Mouse (Mus musculus): ENCODE results near the gene Tlr2. TPM values are rescaled to one million over a fixed set of nuclear protein-coding genes. Genes with fewer than 3 reads are reported as not detected.

The Tlr2 gene
- polyA plus RNA-seq, 1 experiment from 2014 or later: 2.8 TPM

DNA sequence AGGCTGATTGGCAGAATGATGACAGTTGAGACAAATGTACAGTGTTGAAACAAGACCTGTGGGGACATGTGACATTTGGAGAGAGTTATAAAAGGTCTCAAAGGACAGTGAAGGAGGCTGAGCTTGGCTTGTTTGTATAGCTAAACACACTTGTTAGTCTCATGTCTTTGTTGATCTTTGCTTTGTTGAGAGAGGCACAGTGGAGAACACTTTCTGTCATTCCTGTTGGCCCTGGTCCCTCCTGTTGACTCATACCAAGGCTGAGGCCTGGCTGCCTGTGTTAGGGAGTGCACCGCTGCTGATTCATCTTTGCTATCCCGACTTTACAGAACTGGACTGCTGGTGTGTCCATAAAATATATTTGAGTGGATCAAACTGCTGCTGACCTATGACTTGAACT lies 23.6 kb upstream of the Tlr2 start:
- peaks cover 16% of the 10 kb centered on the region for H3K4me1 ChIP-seq (replicated peaks)
- no peak for ATAC-seq (ENCODE audit: insufficient number of reproducible peaks, low FRiP score)
- no peaks in the 10 kb centered on the region for H3K36me3 ChIP-seq
- no peak overlapping the region for H3K27ac ChIP-seq (ENCODE audit: poor library complexity, severe bottlenecking)
- H3K9ac ChIP-seq: no peak overlapping the region
- no peak overlapping the region for H3K4me3 ChIP-seq
- no peaks in the 10 kb centered on the region for H3K27me3 ChIP-seq (replicated peaks)
- no peak overlapping the region for H3K4me2 ChIP-seq
- WGBS: 79% methylated on average over 2 of the region's 2 CpGs
- H3K9me3 ChIP-seq (replicated peaks): no peaks in the 10 kb centered on the region

DNA sequence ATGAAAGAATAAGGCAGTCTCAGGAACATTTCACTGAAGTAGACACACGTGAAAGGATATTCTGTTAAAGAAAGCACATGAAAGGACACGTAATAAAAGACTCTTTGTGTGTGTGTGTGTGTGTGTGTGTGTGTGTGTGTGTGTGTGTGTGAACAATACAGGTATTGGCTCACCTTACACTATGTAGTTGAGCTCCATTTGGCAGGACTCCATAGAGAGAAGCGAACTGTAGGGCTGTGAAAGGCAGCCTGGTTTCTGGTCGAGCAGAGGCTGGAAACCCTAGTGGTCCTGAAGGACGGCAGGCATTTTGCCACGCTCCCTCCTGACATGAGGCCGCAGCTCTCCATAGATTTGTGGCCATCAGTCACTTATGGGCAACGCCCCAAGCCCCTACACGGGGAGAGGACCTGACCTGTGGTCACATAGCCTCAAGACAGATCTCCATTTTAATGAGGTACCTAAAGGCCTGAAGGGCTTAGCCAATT lies 22.5 kb upstream of the Tlr2 start:
- Histone ChIP-seq H3K4me2 (no peak overlapping the region), H3K27me3 (replicated peaks) (no peaks in the 10 kb centered on the region), H3K4me1 (replicated peaks) (peaks cover 16% of the 10 kb centered on the region), H3K9ac (no peak overlapping the region), H3K4me3 (no peak overlapping the region), H3K9me3 (replicated peaks) (no peaks in the 10 kb centered on the region), H3K27ac (ENCODE audit: poor library complexity, severe bottlenecking) (no peak overlapping the region), H3K36me3 (no peaks in the 10 kb centered on the region)
- 82% methylated on average over 9 of the region's 9 CpGs for WGBS
- ATAC-seq (ENCODE audit: insufficient number of reproducible peaks, low FRiP score): no peak

DNA sequence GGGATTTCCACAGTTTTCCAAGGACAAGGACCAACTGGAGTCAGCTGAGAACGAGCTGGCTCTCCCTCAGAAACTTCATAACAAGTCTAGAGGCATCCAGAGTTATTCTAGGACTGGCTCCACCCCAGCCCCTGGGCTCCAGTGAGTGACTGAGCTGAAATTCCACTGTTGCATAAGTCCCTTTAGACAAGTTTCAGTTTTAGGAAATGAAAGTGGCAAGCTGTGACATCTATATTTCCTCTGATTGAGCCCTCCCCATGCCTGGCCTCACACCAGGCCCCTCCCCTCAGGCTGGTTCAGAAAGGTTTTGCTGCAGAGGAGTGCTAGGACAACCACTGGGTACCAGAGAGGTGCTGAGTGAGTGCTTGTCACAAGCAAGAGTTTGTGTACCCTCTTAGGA lies 21.4 kb upstream of the Tlr2 start:
- H3K4me3 ChIP-seq: no peak overlapping the region
- no peak for ATAC-seq (ENCODE audit: insufficient number of reproducible peaks, low FRiP score)
- H3K4me2 ChIP-seq: peak overlapping the region; percentile 37
- peak overlapping the region; percentile 56 for H3K27ac ChIP-seq (ENCODE audit: poor library complexity, severe bottlenecking)
- 4% methylated on average over 1 of the region's 1 CpGs for WGBS
- no peaks in the 10 kb centered on the region for H3K27me3 ChIP-seq (replicated peaks)
- H3K9ac ChIP-seq: no peak overlapping the region
- H3K36me3 ChIP-seq: no peaks in the 10 kb centered on the region
- H3K4me1 ChIP-seq (replicated peaks): peaks cover 16% of the 10 kb centered on the region
- H3K9me3 ChIP-seq (replicated peaks): no peaks in the 10 kb centered on the region

DNA sequence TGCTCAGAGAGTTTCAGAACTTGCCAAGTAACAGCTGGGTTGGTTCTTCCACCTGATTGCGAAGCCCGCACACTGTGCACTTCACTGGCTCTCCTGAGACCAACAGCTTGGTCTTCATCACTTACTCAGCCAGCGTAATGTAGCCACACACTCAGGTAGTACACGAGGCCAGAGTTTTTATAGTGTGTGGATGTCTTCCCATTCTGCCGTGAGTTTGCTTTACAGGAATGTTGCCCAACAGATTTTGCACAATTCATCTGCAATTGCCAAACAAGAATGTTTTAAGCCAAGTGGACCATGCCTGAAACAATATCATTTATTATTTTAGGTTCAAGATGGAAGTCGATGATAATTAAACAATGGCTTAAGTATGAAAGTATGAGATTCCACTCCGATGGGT lies 18.0 kb upstream of the Tlr2 start:
- Histone ChIP-seq H3K9me3 (replicated peaks) (no peaks in the 10 kb centered on the region), H3K4me2 (no peak overlapping the region), H3K4me1 (replicated peaks) (peaks cover 16% of the 10 kb centered on the region), H3K27ac (ENCODE audit: poor library complexity, severe bottlenecking) (no peak overlapping the region), H3K36me3 (no peaks in the 10 kb centered on the region), H3K9ac (no peak overlapping the region), H3K4me3 (no peak overlapping the region), H3K27me3 (replicated peaks) (no peaks in the 10 kb centered on the region)
- ATAC-seq (ENCODE audit: insufficient number of reproducible peaks, low FRiP score): no peak
- 92% methylated on average over 7 of the region's 7 CpGs for WGBS

DNA sequence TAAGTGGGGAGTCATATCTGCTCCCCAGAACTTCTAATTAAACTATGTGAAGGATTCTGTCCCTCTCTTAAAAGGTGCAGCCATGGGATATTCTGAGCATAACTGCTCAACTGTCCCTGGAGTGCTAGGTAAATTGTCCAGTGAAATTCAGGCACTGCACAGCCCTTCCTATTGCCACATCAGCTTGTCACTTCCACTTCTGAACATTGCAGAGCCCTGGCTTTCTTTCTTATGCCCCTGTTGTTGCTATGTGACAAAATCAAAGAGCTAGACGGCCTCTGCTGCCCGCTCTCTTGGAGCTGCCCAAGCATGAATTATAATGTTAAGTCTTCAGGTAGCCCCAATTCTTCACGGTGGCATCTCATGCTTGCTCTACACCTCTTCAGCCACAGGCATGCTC lies 17.5 kb upstream of the Tlr2 start:
- Histone ChIP-seq H3K36me3 (no peaks in the 10 kb centered on the region), H3K4me1 (replicated peaks) (peaks cover 16% of the 10 kb centered on the region), H3K4me2 (no peak overlapping the region), H3K4me3 (no peak overlapping the region), H3K27me3 (replicated peaks) (no peaks in the 10 kb centered on the region), H3K9ac (no peak overlapping the region), H3K27ac (ENCODE audit: poor library complexity, severe bottlenecking) (no peak overlapping the region), H3K9me3 (replicated peaks) (no peaks in the 10 kb centered on the region)
- WGBS: 83% methylated on average over 3 of the region's 3 CpGs
- ATAC-seq (ENCODE audit: insufficient number of reproducible peaks, low FRiP score): no peak

DNA sequence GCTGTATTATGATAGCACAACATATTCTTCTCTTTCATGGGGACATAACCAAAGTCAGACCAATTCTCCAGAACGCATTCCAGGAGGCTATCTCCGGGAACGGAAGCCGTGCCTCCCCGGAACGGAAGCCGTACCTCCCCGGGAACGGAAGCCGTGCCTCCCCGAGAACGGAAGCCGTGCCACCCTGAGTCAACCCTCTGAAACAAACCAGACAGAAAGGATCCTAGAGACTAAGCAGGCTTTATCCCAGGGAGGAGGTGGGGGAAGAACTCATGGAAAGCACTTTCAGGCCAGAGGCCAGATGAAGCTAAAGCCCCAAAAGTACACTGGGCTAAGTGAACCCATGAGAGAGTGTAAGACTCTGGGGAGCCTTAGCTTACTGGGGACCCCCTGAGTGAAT lies 16.1 kb upstream of the Tlr2 start:
- Histone ChIP-seq H3K27me3 (replicated peaks) (no peaks in the 10 kb centered on the region), H3K4me2 (no peak overlapping the region), H3K27ac (ENCODE audit: poor library complexity, severe bottlenecking) (no peak overlapping the region), H3K36me3 (no peaks in the 10 kb centered on the region), H3K4me3 (no peak overlapping the region), H3K9ac (no peak overlapping the region), H3K9me3 (replicated peaks) (no peaks in the 10 kb centered on the region), H3K4me1 (replicated peaks) (peaks cover 5% of the 10 kb centered on the region; the same call in 1 of the 2 replicates)
- ATAC-seq (ENCODE audit: insufficient number of reproducible peaks, low FRiP score): no peak
- 77% methylated on average over 13 of the region's 13 CpGs for WGBS

DNA sequence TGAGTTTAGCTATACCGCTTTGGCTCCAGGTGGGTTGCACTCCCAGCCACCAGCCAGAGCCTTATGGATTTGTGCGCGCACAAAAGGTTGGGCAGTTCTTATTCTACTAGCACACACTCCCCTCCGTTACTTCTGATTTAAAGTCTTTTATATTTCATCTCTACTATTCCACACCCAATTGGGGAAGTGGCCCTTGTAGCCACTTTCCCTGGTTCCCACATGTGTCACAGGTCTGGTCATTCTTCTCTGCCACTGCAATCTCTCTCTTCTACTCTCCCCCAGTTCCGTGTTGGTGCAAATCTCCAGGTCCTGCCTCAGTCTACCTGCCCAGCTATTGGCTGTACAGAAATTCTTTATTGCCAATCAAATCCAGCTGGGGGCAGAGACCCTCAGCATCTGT lies 14.1 kb upstream of the Tlr2 start:
- Histone ChIP-seq H3K4me3 (no peak overlapping the region), H3K27ac (ENCODE audit: poor library complexity, severe bottlenecking) (no peak overlapping the region), H3K9ac (no peak overlapping the region), H3K27me3 (replicated peaks) (no peaks in the 10 kb centered on the region), H3K4me2 (no peak overlapping the region), H3K9me3 (replicated peaks) (no peaks in the 10 kb centered on the region), H3K36me3 (no peaks in the 10 kb centered on the region), H3K4me1 (replicated peaks) (no peaks in the 10 kb centered on the region)
- no peak for ATAC-seq (ENCODE audit: insufficient number of reproducible peaks, low FRiP score)
- WGBS: 82% methylated on average over 5 of the region's 5 CpGs

DNA sequence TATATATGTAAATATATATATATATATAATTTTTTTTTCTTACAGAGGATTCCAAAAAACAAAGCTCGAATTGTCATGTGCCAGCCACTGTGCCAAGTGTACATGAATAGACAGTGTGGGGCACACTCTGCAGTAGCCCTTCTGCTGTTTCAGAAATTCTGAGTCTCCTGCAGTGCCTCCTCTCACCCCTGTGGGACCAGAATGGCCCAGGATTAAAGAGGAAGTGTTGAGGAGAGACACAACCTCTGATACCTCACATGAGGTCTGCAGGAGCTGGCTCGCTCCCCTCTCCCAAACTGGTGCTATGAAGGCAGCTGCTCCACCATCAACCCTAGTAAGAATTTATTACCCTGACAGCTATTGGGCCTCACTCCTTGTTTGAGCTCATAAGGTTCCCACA lies 7.8 kb upstream of the Tlr2 start:
- Histone ChIP-seq H3K27ac (ENCODE audit: poor library complexity, severe bottlenecking) (no peak overlapping the region), H3K4me3 (no peak overlapping the region), H3K27me3 (replicated peaks) (no peaks in the 10 kb centered on the region), H3K4me1 (replicated peaks) (peaks cover 7% of the 10 kb centered on the region; the same call in 1 of the 2 replicates), H3K36me3 (no peaks in the 10 kb centered on the region), H3K9ac (no peak overlapping the region), H3K4me2 (no peak overlapping the region), H3K9me3 (replicated peaks) (no peaks in the 10 kb centered on the region)
- 66% methylated on average over 2 of the region's 2 CpGs for WGBS
- no peak for ATAC-seq (ENCODE audit: insufficient number of reproducible peaks, low FRiP score)

DNA sequence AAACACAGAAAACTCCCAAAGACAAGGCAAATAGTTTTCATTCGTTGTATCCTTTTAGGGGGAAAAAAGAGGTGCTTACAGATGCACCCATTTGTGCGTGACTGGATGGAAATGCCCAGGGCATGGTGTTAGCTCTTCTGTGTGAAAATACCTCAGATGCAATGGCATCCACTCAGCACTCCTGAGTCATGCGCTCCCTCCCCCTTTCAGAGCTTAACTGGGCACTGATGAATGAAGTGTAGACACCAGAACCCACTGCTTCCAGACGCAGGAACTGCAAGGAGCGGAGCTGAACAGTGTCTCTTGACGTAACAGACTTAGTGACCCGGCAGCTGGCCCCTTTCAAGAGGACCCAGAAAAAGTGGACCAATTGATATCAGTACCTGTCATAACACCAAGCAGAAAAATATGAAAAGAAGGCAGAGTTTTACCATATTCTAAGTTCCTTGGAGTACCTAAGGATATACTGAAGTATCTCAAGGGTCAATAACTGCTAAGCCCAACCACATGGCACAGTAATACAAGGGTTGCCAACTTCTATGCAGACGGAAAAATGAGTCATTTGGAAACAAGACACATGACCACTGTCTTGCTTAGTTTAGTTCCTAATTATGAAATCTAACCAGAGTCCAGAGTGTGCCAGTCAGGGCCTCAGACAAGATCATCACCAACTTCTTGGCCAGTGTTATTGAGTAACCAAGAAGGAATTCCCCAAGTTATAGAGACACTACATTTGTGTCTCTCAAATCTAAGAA lies 3.4 kb upstream of the Tlr2 start:
- WGBS: 39% methylated on average over 8 of the region's 8 CpGs
- no peak overlapping the region for H3K9ac ChIP-seq

DNA sequence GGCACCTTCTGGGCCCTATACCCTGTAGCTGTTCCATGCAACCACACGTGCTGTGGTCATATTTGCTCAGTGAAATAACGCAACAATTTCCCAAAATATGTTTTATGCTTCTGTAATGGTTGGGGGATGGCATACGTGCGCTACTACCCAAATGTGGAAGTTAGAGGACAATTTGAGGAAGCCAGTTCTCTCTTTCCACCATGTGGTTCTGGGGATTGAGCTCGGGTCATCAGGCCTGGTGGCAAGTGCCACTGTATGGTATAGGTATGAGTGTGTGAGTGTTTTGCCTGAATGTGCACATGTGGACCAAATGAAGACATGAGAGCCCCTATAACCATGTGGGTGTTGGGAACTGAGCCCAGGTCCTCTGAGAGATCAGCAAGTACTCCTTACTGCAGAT lies 2.1 kb downstream of the Tlr2 start:
- H3K9ac ChIP-seq: no peak overlapping the region
- WGBS: 88% methylated on average over 5 of the region's 5 CpGs
- no peaks in the 10 kb centered on the region for H3K36me3 ChIP-seq
- peaks cover 4% of the 10 kb centered on the region; the same call in 1 of the 2 replicates for H3K27me3 ChIP-seq (replicated peaks)
- H3K4me2 ChIP-seq: no peak overlapping the region
- no peak overlapping the region for H3K4me3 ChIP-seq
- no peak overlapping the region for H3K27ac ChIP-seq (ENCODE audit: poor library complexity, severe bottlenecking)
- H3K9me3 ChIP-seq (replicated peaks): no peaks in the 10 kb centered on the region
- peaks cover 9% of the 10 kb centered on the region for H3K4me1 ChIP-seq (replicated peaks)
- ATAC-seq (ENCODE audit: insufficient number of reproducible peaks, low FRiP score): no peak

More for the DNA sequence above, 3.4 kb upstream of the Tlr2 start:
- Histone ChIP-seq H3K4me1 (replicated peaks) (peaks cover 15% of the 10 kb centered on the region), H3K4me2 (no peak overlapping the region), H3K9me3 (replicated peaks) (no peaks in the 10 kb centered on the region), H3K27ac (ENCODE audit: poor library complexity, severe bottlenecking) (no peak overlapping the region), H3K36me3 (no peaks in the 10 kb centered on the region), H3K27me3 (replicated peaks) (peaks cover under 1% of the 10 kb centered on the region; the same call in 1 of the 2 replicates), H3K4me3 (no peak overlapping the region)
- no peak for ATAC-seq (ENCODE audit: insufficient number of reproducible peaks, low FRiP score)

DNA sequence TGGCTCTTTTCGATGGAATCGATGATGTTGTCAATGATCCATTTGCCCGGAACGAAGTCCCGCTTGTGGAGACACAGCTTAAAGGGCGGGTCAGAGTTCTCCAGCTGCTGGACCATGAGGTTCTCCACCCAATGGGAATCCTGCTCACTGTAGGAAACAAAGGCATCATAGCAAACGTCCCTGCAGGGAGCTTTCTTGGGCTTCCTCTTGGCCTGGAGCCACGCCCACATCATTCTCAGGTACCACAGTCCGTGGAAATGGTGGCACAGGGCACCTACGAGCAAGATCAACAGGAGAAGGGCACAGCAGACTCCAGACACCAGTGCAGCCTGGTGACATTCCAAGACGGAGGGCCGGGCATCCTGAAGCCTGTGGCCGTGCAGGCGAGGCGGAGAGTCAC lies 4.9 kb downstream of the Tlr2 start:
- Histone ChIP-seq H3K9me3 (replicated peaks) (no peaks in the 10 kb centered on the region), H3K4me3 (no peak overlapping the region), H3K4me2 (no peak overlapping the region), H3K27ac (ENCODE audit: poor library complexity, severe bottlenecking) (no peak overlapping the region), H3K9ac (no peak overlapping the region), H3K27me3 (replicated peaks) (0 out of 2 replicates have a peak, but pooled peaks cover 4% of the 10 kb centered on the region), H3K4me1 (replicated peaks) (no peaks in the 10 kb centered on the region), H3K36me3 (no peaks in the 10 kb centered on the region)
- WGBS: 79% methylated on average over 15 of the region's 15 CpGs
- ATAC-seq (ENCODE audit: insufficient number of reproducible peaks, low FRiP score): no peak

DNA sequence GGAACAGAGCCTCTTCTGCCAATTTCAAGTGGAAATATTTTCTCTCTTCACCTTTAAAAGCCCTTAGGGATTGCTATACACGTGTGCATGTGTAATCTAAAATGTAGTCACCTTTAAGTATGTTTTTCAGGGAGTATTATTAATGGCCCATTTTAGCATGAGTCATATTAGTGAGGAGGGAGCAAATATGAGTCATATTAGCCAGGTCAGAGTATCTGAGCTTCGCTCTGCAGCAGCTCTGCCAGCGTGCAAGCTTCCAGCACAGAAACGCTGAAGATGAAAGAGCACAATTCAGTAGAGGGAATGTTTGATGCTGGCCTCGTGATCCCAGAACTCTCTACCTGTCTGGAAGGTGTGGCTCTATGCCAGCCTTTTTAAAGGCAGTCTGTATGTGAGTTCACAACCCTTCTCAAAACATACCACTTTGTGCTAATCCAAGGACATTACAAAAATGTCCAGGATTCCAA lies 13.4 kb downstream of the Tlr2 start:
- no peak for ATAC-seq (ENCODE audit: insufficient number of reproducible peaks, low FRiP score)
- Histone ChIP-seq H3K27ac (ENCODE audit: poor library complexity, severe bottlenecking) (no peak overlapping the region), H3K4me3 (no peak overlapping the region), H3K4me1 (replicated peaks) (no peaks in the 10 kb centered on the region), H3K36me3 (no peaks in the 10 kb centered on the region), H3K27me3 (replicated peaks) (no peaks in the 10 kb centered on the region), H3K9ac (no peak overlapping the region), H3K9me3 (replicated peaks) (no peaks in the 10 kb centered on the region), H3K4me2 (no peak overlapping the region)
- WGBS: 56% methylated on average over 5 of the region's 5 CpGs
